Mouse (Mus musculus) E14TG2a.4 (cell line): ENCODE measurements around the gene Mrps15.

Experiments used
- H3K27me3 ChIP-seq: 2 replicates; pipeline ENCODE4 v1.6.1; 2014; ENCODE audit warnings: low read length, control low read depth; ENCODE audit not compliant: insufficient read depth
- H3K36me3 ChIP-seq: 2 replicates; pipeline ENCODE4 v1.6.1; 2014; ENCODE audit warnings: low read length, control low read depth; ENCODE audit not compliant: insufficient read depth
- H3K4me1 ChIP-seq: replicated peaks from 2 replicates; pipeline ENCODE4 v1.6.1; 2014; ENCODE audit warnings: low read depth, low read length, control low read depth
- H3K4me3 ChIP-seq: replicated peaks from 2 replicates; pipeline ENCODE4 v1.5.1; 2014; ENCODE audit warnings: mild to moderate bottlenecking, low read length
- H3K9me3 ChIP-seq: 2 replicates; pipeline ENCODE4 v1.6.1; 2014; ENCODE audit warnings: low read length, control low read depth
- CTCF ChIP-seq: conservative IDR thresholded peaks from 2 replicates; pipeline ENCODE4 v1.5.1; 2014; ENCODE audit warnings: low read length
- NANOG ChIP-seq: IDR thresholded peaks from 2 replicates; pipeline ENCODE4 v1.6.1; 2014; ENCODE audit warnings: borderline replicate concordance, low read length, mixed read lengths
- POU5F1 ChIP-seq: IDR thresholded peaks from 2 replicates; pipeline ENCODE4 v1.6.1; 2014; ENCODE audit warnings: low read length, borderline replicate concordance

The Mrps15 gene

DNA sequence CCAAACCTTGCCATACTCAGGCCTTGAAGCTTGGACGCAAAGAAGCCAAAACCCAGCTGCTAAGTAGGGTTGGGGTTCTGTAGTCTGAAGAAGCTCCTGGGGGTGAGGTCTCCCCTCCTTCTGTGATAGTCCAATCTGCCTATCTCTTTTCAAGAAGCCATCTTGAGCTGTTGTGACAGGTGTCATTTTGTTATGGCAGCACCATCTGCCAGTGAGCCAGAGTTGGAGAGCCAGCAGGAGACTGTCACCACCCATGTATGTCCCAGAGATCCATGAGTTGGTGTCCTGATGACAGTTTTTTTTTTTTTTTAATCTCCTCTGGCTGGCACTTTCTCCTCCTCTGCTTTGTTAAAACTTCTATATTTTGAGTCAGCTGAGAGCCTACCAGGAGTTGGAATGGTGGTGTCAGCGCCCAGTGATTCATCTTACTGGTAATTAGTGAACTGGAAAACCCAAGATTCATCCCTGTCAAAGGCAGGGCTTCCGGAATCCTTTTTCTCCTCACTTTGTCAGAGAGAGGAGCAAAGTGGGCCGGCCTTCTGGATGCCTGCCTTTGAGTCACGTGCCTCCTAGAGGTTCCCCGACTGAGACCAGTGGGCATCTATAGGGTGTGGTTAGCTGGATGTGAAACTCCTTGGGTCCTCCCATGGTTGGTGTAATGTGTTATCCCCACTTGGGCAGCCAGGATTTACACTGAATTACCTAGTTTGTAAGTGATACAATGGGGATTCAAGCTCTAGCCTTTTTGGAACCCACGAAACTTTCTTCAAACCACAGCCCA is 55.5 kb downstream of the Mrps15 start:
- H3K27me3 ChIP-seq, result peaks cover 3% of the 10 kb centered on the region; the same call in 1 of the 2 replicates
- no peaks in the 10 kb centered on the region for H3K9me3 ChIP-seq
- H3K4me1 ChIP-seq, result peaks cover 89% of the 10 kb centered on the region
- TF ChIP-seq NANOG (no peak), CTCF (no peak), POU5F1 (no peak)
- peak overlapping the region; percentile 98 for H3K4me3 ChIP-seq
- peaks cover 46% of the 10 kb centered on the region for H3K36me3 ChIP-seq

GRCm38 (mm10) chr4:126103057-126103581 is 56.4 kb downstream of the Mrps15 start:
- peaks cover 3% of the 10 kb centered on the region; the same call in 1 of the 2 replicates for H3K27me3 ChIP-seq
- H3K4me3 ChIP-seq, result peak overlapping the region; percentile 98
- no peak for TF ChIP-seq NANOG
- TF ChIP-seq POU5F1, result no peak
- TF ChIP-seq CTCF, result no peak
- no peaks in the 10 kb centered on the region for H3K9me3 ChIP-seq
- H3K4me1 ChIP-seq, result peaks cover 89% of the 10 kb centered on the region
- H3K36me3 ChIP-seq, result peaks cover 40% of the 10 kb centered on the region

- Histone ChIP-seq H3K4me3 (peak within 1 kb of the TSS; percentile 98), H3K4me1 (peaks cover 89% of the 10 kb centered on the region), H3K9me3 (no peaks in the 10 kb centered on the region), H3K36me3 (peaks cover 38% of the 10 kb centered on the region), H3K27me3 (peaks cover 3% of the 10 kb centered on the region; the same call in 1 of the 2 replicates)
- TF ChIP-seq NANOG, result no peak
- TF ChIP-seq POU5F1, result no peak
- TF ChIP-seq CTCF, result no peak
These were observed 56.9 kb downstream of the Mrps15 start, which contains the start of gene Stk40 for GRCm38 (mm10) chr4:126103590-126104068. Gene Stk40 (plus strand): TSS chr4:126103957.

DNA sequence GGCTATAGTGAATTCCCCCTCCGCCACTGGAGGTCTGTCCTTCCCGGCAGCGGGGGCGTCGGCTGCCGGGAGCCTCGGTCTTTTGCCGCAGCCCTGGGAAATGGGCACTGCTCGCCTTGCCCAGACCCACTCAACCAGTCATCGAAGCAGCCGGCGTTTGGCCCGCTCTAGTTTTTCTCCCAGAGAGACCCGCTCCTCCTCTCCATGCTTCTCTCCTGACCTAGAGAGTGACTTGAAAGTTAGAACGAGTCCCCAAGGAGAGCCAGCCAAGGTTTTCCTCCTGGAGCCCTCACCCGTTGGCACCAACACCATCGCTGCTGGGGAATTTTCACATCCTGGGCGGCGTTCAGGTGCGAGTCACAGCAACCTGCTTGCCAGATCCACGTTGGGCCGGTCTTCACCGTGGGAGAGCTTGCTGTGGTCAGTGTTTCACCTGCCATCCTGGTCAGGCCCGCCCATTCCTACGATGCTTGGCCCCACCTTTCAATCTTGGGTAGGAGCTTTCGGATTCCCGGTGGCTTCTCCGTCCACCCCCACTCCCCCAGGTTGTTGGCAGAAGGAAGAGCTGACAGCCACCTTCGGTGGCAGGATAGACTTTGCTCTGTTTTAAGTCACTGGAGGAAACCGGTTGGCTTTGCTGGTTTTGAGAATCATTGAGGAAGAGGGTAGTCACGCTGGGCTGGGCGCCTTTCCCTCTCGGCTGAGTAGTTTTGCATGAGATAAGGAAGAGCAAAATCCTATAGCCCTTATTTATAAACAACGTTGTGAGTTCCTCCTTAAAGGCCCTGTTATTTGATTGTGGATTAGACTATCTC is 57.7 kb downstream of the Mrps15 start:
- peak overlapping the region; percentile 98 for H3K4me3 ChIP-seq
- H3K27me3 ChIP-seq, result peaks cover 3% of the 10 kb centered on the region; the same call in 1 of the 2 replicates
- no peaks in the 10 kb centered on the region for H3K9me3 ChIP-seq
- TF ChIP-seq POU5F1 (no peak), CTCF (no peak), NANOG (no peak)
- H3K36me3 ChIP-seq, result peaks cover 34% of the 10 kb centered on the region
- peaks cover 89% of the 10 kb centered on the region for H3K4me1 ChIP-seq
